Mouse (Mus musculus) olfactory bulb, adult 2 months (tissue): Measurements from ENCODE around the gene Kpna6.

Source experiments
- CTCF ChIP-seq: fragments of 200-500 bp; IDR thresholded peaks from 2 replicates; pipeline ENCODE4 v1.5.1; 2012; ENCODE audit warnings: low read depth, mild to moderate bottlenecking, low read length, moderate library complexity; ENCODE audit not compliant: insufficient read depth
- POLR2A ChIP-seq: fragments of 200-500 bp; IDR thresholded peaks from 2 replicates; pipeline ENCODE4 v1.6.1; 2012; ENCODE audit warnings: mild to moderate bottlenecking, low read depth, low read length, moderate library complexity; ENCODE audit not compliant: insufficient read depth

- TF ChIP-seq CTCF = no peak
- peak; percentile 31 for TF ChIP-seq POLR2A
These were observed 31.7 kb downstream of the Kpna6 start, which contains the start of gene Txlna for GRCm38 (mm10) chr4:129640638-129641467.
